Mouse (Mus musculus): ENCODE data around the gene Rad9a. TPM values are rescaled to one million over a fixed set of nuclear protein-coding genes. Genes with fewer than 3 reads are reported as not detected.
A peak's percentile ranks its signal among the peaks of the same experiment; 100 is the strongest.

The Rad9a gene
- total RNA-seq, 4 experiments from 2014 or later, result 8.7 to 11.6 (median 9.7) TPM

DNA sequence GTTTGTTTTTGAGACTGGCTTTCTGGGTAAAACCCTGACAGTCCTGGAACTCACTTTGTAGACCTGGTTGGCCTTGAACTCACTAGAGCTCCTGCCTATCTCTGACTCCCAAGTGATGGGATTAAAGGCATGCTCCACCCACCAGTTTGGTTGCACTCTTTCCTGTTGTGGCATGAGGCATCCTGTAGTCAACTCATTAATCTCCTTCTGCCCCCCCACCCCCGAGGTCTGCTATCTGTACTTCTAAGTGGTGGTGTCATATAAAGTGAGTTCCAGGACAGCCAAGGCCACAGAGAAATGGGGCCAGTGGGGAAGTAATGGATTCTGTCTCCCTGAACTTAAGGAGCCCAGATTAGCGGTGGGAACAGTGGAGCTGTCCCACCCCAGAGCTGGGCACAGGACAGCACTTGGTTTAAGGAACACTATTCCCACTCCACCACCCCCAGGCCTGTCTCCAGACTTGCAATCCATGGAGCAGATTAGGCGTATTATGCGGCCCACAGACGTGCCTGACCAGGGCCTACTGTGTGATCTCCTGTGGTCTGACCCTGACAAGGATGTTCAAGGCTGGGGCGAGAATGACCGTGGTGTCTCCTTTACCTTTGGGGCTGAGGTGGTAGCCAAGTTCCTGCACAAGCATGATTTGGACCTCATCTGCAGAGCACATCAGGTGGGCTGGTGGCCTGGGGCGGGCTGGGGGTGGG is 7.3 kb downstream of the Rad9a start:
- DNase-seq (ENCODE audit: low spot score in 2 of 2), result no peak

DNA sequence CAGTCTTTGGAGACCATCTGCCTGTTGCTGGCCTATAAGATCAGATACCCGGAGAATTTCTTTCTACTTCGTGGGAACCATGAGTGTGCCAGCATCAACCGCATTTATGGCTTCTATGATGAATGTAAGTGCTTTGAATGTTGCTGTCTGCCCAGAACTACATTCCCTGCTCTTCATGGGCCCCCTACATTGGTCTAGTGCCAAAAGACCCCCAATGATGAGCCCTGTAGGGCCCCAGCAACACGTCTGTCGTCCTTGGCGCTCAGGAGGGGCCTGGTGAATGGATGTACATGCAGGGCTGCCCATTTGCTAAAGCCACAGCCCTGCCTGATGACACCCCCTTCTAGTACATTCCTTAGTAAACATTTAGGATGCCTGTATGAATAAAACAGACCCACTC is 8.3 kb downstream of the Rad9a start:
- DNase-seq (ENCODE audit: low spot score in 2 of 2), result no peak

GRCm38 (mm10) chr19:4192251-4192985 is 9.0 kb downstream of the Rad9a start:
- DNase-seq (ENCODE audit: low spot score in 2 of 2), result no peak

- peak; percentile 75 to 87 for DNase-seq (ENCODE audit: low spot score in 2 of 2)
Measured at GRCm38 (mm10) chr19:4191528-4192250, 9.8 kb downstream of the Rad9a start, which contains the start of gene Ppp1ca. TSS of gene Ppp1ca (plus strand) at chr19:4192065.

DNA sequence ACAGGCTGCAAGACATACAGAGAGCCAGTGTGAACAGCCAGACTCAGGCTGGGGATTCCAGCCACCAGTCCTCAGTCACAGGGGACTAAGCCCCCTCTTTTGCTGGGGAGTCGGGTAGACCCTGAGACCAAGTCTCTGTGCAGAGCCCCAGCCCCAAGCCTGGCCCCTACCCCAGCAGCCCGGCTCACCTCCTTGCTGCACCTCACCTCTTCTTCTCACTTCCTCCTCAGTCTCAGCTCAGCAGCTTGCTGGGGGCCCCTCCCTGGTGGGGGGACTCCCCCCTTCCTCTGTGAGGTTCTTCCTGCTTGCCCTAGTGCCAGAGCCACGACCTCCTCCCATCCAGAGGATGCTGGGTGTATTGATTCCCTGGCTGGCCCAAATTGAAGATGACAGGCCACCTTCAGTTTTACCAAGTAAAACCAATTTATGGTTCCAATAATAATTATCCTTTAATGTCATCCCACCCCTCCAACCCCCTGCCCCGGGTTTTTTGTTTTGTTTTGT is 10.6 kb downstream of the Rad9a start, which contains the start of gene Tbc1d10c:
Gene Tbc1d10c, minus strand, starts transcription at position 454 of the 504 bp plus-strand sequence.
- DNase-seq (ENCODE audit: low spot score in 2 of 2), result no peak

DNA sequence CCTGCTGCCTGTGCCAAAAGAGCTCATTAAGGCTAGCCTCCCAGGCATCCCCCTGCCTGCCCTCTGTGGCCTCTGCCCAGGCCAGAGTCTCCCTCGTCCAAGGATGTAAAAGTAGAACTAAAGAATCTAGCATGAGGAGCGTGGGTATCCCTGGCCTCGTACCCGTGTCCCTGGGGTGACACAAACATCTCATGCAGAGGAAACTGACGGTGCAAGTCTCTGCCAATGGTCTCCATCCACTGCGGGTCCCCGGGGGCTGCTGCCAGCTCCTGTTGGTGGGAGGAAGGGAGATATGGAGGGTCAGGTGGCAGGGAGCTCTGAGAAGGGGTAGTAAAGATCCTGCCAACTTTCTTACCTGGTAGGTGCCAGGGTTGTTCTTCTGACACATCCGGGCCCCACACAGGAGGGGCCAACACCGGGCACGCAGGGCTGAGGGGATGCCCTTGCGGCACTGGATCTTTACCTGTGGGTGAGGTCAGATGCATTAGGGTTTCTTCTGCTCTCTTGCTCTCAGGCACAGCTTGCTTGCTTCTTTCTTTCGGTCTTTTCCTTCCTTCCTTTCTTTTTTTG is 12.3 kb downstream of the Rad9a start:
- no peak for DNase-seq (ENCODE audit: low spot score in 2 of 2)

- DNase-seq (ENCODE audit: low spot score in 2 of 2), result no peak
Measured at GRCm38 (mm10) chr19:4187303-4187702, 14.2 kb downstream of the Rad9a start.

DNA sequence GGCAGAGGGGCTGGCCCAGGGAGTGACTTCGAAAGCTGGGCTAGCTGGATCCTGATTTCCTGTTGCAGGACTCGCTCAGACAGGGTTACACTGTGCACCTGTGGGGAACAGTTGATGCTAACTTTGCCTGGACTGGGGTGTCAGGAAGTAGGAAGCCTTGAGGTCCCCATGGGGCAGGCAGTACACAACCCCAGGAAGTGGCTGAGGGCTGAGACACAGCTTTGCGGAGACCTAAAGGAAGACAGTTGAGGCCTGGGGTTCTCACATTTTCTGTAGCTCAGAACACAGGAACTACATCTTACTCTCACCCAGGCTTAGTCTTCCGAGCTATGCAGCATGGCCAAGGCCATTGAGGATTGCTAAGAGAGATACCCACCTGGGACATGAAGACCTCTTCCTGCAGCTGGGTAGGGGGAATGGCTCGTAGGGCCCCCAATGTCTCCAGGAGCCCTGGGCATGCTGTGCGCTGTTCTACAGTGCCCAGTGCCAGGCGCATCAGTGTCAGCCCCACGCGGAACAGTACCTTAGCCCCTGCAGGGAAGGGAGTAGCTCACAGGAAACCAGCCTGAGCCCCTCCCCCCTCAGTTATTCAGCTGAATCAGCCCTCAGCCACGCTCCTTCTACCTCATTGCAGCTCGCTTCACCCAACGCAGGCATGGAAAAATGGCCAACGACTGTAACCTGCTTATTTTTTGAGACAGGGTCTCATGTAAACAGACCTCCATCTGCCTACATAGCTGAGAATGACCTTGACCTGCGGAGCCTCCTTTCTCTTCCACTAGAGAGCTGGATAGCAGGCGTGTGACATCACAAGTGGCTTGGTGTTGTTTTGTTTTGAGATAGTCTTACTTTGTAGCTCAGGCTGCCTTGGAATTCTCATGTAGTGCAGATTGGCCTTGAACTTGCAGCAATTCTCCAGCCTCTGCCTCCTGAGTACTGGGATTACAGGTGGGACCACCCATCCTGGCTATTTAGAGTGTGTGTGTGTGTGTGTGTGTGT is 16.2 kb downstream of the Rad9a start:
- no peak for DNase-seq (ENCODE audit: low spot score in 2 of 2)

DNA sequence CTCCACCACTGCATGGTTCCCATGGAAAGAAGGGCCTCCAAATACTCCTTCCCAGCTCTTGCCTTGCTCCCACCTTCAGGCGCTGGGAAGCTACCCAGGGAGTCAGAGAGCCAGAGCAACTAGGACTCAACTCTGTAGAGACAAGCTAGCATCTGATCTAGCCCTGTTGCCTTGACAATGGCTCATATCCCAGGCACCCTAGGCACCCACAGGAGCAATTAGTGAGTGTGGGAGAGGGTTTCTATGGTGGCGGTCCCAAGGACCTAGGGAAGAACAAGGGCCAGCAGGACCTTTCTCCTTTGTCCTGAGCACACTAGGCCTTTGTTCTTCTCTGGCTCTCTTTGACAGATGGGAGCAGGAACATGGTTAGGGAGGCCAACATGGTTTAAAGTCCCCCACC is 17.8 kb downstream of the Rad9a start:
- DNase-seq (ENCODE audit: low spot score in 2 of 2), result no peak

GRCm38 (mm10) chr19:4181892-4182291 is 19.6 kb downstream of the Rad9a start:
- peak; percentile 72 for DNase-seq (ENCODE audit: low spot score in 2 of 2)

DNA sequence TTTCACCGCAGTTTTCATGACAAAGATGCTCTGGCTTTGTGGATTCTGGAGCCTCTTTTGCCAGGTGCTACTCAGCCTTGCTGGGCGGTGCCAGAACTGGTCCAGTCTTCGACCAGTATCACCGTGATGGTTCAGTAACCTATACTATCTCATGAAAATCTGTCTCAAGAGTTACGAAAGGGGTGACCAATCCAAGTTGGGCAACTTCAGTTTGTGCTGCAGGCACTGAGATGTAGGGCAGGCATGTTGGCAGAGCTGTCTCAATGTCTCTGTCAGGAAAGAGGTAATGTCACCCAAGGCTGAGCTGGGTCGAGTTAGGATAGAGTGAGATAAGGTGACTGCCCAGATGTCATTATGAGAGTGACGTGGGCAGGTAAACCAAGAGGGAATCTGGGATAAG is 21.1 kb downstream of the Rad9a start:
- DNase-seq (ENCODE audit: low spot score in 2 of 2), result no peak

DNA sequence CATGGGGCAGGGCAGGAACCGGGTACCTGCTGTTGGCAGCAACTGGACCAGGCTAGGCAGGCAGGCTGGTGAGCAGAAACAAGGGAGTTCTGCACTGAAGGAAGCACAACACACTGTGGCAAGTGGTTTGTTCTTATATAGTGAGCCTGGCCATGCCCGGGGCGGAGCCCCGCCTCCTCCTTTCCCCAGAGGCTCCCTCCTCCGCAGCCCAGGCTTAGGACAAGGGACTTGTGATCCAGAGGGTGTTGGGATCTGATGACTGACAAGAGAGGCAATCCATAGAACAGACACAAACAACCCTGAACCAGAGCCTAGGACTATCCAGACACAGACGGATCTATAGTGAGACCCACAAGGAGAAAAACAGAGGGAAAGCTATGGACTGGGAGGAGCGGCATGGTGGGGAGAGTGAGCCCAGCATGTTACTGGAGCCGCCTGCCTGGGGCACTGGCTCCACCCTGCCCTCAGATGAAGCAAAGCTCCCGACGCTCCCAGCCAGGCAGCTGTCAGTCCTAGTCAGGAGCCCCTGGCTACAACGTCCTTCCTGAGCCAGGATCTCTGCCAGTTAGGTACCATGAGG is 26.0 kb downstream of the Rad9a start, which contains the start of gene Carns1:
Gene Carns1, minus strand, starts transcription at position 112 of the 580 bp plus-strand sequence.
- DNase-seq (ENCODE audit: low spot score in 2 of 2), result no peak

- no peak for DNase-seq (ENCODE audit: low spot score in 2 of 2)
Measured at GRCm38 (mm10) chr19:4172925-4173324, 28.5 kb downstream of the Rad9a start.

DNA sequence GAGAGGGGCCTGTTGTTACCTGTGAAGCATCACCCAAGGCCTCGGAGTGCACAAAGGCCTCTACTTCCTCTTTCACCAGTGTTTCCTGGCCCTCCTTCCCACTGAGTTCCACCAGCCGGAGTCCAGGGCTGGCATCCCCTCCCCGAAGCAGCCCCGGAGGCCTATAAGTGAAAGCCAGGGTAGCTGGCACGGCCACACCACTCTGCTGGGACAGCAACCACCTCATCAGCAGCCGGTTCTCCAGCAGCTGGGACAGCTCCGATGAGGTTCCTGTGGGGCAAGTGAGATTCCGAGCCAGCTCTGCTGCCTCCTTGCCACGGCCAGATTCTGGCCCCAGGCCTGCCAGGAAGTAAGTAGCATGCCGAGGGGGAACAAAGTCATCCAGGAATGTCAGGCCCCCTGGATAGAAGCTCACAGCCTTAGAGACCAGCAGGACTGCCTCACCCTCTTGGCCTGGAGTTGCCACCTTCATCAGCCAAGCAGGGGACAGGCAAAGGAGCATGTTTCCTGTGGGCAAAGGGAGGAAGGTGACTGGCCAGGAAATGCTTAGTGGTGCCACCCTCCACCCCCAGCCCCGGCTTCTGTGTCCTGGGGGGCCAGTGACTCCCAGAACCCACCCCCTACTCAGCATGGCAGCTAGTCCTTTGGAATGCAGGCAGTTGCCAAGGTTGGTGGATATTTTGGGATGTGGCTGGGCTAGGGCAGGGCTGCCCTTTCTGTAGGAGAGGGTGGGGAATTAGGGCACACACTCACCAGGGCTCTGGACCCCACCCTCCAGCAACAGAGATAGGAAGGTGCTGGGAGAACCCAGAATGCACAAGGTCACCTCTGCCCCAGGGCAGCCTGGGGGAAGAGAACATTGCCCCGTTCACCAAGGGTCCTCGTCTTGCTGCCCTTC is 29.8 kb downstream of the Rad9a start:
- DNase-seq (ENCODE audit: low spot score in 2 of 2), result no peak

DNA sequence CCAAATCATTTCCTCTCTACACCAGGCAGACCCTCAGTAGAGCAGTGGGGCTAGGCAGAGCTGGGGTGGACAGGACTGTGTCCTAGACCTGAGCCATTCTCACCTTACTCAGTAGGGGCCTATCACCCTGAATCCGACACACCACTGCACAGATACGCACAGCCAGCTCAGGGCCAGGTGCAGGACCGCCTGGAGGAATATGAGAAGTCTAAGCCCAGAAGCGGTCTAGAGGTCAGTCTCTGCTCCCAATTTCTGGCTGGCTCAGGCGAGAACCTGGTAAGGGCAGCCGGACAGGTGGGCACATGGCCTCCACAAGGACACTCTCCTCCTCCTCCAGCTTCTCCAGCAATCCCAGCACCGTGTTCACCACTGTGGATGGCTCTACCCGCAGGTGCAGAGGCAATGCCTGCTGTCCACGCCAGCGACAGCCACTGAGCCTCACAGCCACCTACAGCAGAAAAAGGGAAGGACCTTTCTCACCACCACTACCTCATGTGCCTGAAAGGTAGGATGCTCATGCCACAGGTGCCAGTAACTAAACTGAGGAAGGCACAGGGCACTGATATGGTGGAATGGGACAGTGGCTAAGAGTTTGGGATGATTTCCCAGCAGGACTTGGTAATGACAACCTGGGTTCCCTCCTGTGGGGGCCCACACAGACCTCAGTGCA is 30.6 kb downstream of the Rad9a start:
- DNase-seq (ENCODE audit: low spot score in 2 of 2), result no peak

DNA sequence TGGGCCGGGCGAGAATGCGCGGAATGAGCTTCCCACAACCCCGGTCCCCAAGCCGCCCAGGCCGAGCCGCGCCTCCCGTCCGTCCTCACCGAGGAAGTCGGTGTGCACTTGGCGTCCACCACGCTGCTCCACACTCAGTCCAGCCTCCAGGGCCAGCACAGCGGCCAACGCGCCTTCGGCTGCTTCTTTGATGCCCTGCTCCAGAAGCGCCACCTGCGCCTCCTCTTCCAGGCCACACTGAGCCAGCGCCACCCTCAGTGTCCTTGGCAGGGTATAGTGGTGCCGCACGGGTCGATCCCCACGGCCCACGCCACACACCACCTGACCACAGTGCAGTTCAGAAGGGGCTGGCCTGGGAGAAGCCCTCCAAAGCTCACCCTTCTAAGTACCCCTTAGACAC is 31.7 kb downstream of the Rad9a start:
- DNase-seq (ENCODE audit: low spot score in 2 of 2), result peak in 1 of 2 experiments; percentile 50

DNA sequence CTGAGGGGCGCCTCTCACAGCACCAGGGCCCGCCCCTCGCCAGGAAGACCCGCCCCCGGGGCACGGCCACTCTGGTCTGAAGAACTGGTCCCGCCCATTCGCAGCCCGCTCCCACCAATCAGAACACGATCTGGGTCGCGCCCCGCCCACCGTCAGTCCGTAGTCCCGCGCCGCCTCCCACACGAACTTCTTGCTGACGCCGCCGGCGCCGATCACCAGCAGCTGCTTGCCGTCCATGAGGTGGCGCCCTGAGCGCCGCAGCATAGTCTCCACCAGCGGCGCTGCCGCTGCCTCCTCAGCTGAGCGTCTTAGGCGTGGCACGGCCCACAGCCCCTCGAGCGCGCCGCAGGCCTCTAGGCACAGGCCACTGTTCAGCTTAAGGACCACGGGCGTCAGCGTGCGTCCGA is 32.1 kb downstream of the Rad9a start:
- DNase-seq (ENCODE audit: low spot score in 2 of 2), result peak; percentile 99

Data from layer of hippocampus, adult 8-10 months (tissue).